Mouse (Mus musculus): ENCODE results near the gene Nup107.

GRCm38 (mm10) chr10:117762281-117762830 lies 30.1 kb downstream of the Nup107 start:
- TF ChIP-seq TCF12 (IDR thresholded peaks at IDR 0.05; ENCODE audit: low read depth, low read length): no peak
- no peak for TF ChIP-seq CTCF (conservative IDR thresholded peaks at IDR 0.05 in 1 of 2, IDR thresholded peaks at IDR 0.05 in 1 of 2; ENCODE audit: low read depth in 2 of 2, low read length in 2 of 2)
- no peak for TF ChIP-seq ELF1 (IDR thresholded peaks at IDR 0.05; ENCODE audit: low read depth, low read length)
- no peak for TF ChIP-seq POLR2A (IDR thresholded peaks at IDR 0.05; ENCODE audit: low read depth, low read length)
- TF ChIP-seq CHD2 (IDR thresholded peaks at IDR 0.05; ENCODE audit: low read length): no peak

Measured in CH12.LX (cell line).